Mouse (Mus musculus): ENCODE data around the gene Gm20547. TPM values are rescaled to one million over a fixed set of nuclear protein-coding genes. Genes with fewer than 3 reads are reported as not detected.

The Gm20547 gene
- not detected for polyA plus RNA-seq (2012; fragmentation: generic; extraction: Trizol)

DNA sequence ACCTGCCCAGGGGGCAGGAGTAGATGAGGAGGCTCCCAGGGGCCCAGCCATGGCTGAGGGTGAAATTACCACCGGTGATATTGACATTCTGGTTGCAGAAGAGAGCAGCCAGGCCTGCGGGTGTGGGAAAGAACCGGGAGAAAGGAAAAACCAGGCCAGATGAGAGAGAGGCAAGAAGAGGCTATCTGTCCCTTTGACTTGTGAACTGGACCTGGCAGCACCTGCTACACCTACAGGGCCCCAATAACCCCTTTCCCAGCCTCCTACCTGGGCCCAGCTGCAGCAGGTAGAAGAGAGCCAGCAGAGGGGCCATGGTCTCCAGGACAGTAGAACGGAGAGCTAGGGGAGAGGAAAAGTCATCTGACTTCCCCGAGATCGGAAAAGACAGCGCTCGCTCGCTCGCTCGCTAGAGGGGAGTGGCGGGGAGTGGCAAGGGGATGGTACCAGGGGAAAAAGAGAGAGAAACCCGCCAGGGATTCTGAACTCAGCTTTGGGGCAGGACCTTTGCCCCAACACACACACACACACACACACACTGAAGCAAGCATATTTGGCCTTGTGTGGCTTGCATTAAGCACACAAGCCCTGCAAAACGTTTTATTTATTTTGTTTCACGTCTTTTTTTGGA, at the start of gene Gm20547:
Gm20547 (minus strand) TSS at position 360 of the 628 bp plus-strand sequence.
- TF ChIP-seq POLR2A (IDR thresholded peaks at IDR 0.05; ENCODE audit: insufficient read length, low read depth): no peak
- TF ChIP-seq POLR2AphosphoS2 (IDR thresholded peaks at IDR 0.05; ENCODE audit: insufficient read length, low read depth): no peak
- Histone ChIP-seq H3ac (ENCODE audit: control insufficient read depth, insufficient read length) (no peak within 1 kb of the TSS), H3K36me3 (ENCODE audit: control insufficient read depth, insufficient read depth) (no peaks in the 10 kb centered on the region), H3K4me2 (ENCODE audit: low read depth) (no peak within 1 kb of the TSS), H3K4me3 (no peak within 1 kb of the TSS), H3K27me3 (ENCODE audit: control insufficient read depth, insufficient read depth, insufficient read length) (no peaks in the 10 kb centered on the region), H3K79me2 (ENCODE audit: control insufficient read depth, insufficient read depth) (no peaks in the 10 kb centered on the region)

DNA sequence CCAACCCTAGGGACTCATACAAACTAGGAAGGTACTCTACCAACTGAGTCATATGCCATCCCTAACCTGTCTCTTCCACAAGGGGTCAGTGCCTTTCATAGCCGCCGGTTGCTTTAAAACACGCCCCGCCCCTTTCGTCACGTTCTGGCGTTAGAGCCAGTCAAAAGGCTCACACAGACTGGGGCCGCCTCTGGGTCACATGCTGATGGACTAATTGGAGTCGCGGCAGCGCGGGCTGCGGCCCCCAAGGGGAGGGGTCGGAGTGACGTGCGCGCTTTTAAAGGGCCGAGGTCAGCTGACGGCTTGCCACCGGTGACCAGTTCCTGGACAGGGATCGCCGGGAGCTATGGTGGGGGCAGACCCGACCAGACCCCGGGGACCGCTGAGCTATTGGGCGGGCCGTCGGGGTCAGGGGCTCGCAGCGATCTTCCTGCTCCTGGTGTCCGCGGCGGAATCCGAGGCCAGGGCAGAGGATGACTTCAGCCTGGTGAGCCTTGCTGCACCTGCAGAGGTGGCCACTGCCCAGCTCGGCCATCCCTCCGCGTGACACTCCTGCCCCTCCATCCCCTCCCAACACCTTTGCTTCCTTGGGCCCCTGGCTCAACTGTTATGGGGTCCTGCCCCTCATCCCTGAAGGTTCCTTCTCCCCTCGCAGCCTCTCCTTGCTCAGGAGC, 49.4 kb upstream of the Gm20547 start, which contains the start of gene Neu1:
Neu1 (plus strand) TSS at position 193 of the 674 bp plus-strand sequence.
- H3K4me2 ChIP-seq (ENCODE audit: low read depth): peak within 1 kb of the TSS; percentile 99
- no peaks in the 10 kb centered on the region for H3K27me3 ChIP-seq (ENCODE audit: control insufficient read depth, insufficient read depth, insufficient read length)
- H3ac ChIP-seq (ENCODE audit: control insufficient read depth, insufficient read length): peak within 1 kb of the TSS; percentile 44
- H3K36me3 ChIP-seq (ENCODE audit: control insufficient read depth, insufficient read depth): peaks cover 4% of the 10 kb centered on the region
- H3K4me3 ChIP-seq: peak within 1 kb of the TSS; percentile 59
- no peaks in the 10 kb centered on the region for H3K79me2 ChIP-seq (ENCODE audit: control insufficient read depth, insufficient read depth)
- TF ChIP-seq POLR2AphosphoS2 (IDR thresholded peaks at IDR 0.05; ENCODE audit: insufficient read length, low read depth): peak; percentile 83
- peak; percentile 91 for TF ChIP-seq USF1 (IDR thresholded peaks at IDR 0.05; ENCODE audit: low read depth)
- TF ChIP-seq E2F4 (IDR thresholded peaks at IDR 0.05; ENCODE audit: insufficient read depth): peak; percentile 56
- TF ChIP-seq MYOD1 (IDR thresholded peaks at IDR 0.05; ENCODE audit: control insufficient read depth in 1 of 3, insufficient read length in 2 of 3, low read depth in 2 of 3): peak in 1 of 3 experiments; percentile 14
- peak; percentile 6 for TF ChIP-seq SRF (IDR thresholded peaks at IDR 0.05; ENCODE audit: control insufficient read depth, insufficient read length, low read depth)
- no peak for TF ChIP-seq TCF12 (IDR thresholded peaks at IDR 0.05; ENCODE audit: insufficient read depth, poor library complexity, severe bottlenecking)
- TF ChIP-seq POLR2A (IDR thresholded peaks at IDR 0.05; ENCODE audit: insufficient read length, low read depth): peak; percentile 89
- TF ChIP-seq TCF3 (IDR thresholded peaks at IDR 0.05; ENCODE audit: insufficient read length, low read depth): no peak

DNA sequence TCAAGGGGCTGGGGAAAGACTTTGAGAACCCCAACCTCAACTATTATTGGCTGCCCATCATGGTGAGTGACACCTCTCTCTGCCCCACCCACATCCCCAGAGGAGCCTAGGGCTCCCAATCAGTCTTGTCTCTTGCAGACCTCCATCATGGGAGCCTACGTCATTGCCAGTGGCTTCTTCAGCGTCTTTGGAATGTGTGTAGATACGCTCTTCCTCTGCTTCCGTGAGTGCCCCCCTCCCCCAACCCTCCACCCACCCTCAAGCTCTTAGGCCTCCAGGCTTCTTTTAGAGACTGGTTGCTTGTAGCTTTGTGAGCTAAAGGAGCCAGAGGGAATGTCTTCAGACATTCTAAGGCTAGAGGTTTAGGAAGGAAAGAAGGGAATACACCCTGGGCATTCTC, 47.0 kb upstream of the Gm20547 start:
- Histone ChIP-seq H3K27me3 (ENCODE audit: control insufficient read depth, insufficient read depth, insufficient read length) (no peaks in the 10 kb centered on the region), H3K79me2 (ENCODE audit: control insufficient read depth, insufficient read depth) (no peaks in the 10 kb centered on the region), H3ac (ENCODE audit: control insufficient read depth, insufficient read length) (no peak overlapping the region), H3K4me3 (no peak overlapping the region), H3K36me3 (ENCODE audit: control insufficient read depth, insufficient read depth) (no peaks in the 10 kb centered on the region), H3K4me2 (ENCODE audit: low read depth) (no peak overlapping the region)
- TF ChIP-seq TCF3 (IDR thresholded peaks at IDR 0.05; ENCODE audit: insufficient read length, low read depth): no peak
- TF ChIP-seq E2F4 (IDR thresholded peaks at IDR 0.05; ENCODE audit: insufficient read depth): no peak
- no peak for TF ChIP-seq POLR2AphosphoS2 (IDR thresholded peaks at IDR 0.05; ENCODE audit: insufficient read length, low read depth)
- TF ChIP-seq USF1 (IDR thresholded peaks at IDR 0.05; ENCODE audit: low read depth): no peak
- TF ChIP-seq MYOD1 (IDR thresholded peaks at IDR 0.05; ENCODE audit: control insufficient read depth in 1 of 3, insufficient read length in 2 of 3, low read depth in 2 of 3): no peak
- TF ChIP-seq REST (IDR thresholded peaks at IDR 0.05; ENCODE audit: insufficient read depth, insufficient read length): no peak
- no peak for TF ChIP-seq MAX (IDR thresholded peaks at IDR 0.05; ENCODE audit: low read depth)
- TF ChIP-seq CEBPB (IDR thresholded peaks at IDR 0.05; ENCODE audit: insufficient read depth, poor library complexity, severe bottlenecking): no peak
- no peak for TF ChIP-seq SRF (IDR thresholded peaks at IDR 0.05; ENCODE audit: control insufficient read depth, insufficient read length, low read depth)
- no peak for TF ChIP-seq TCF12 (IDR thresholded peaks at IDR 0.05; ENCODE audit: insufficient read depth, poor library complexity, severe bottlenecking)
- TF ChIP-seq MYOG (IDR thresholded peaks at IDR 0.05; ENCODE audit: control insufficient read depth in 1 of 3, insufficient read depth in 1 of 3, insufficient read length in 2 of 3, low read depth in 2 of 3): no peak
- no peak for TF ChIP-seq POLR2A (IDR thresholded peaks at IDR 0.05; ENCODE audit: insufficient read length, low read depth)

DNA sequence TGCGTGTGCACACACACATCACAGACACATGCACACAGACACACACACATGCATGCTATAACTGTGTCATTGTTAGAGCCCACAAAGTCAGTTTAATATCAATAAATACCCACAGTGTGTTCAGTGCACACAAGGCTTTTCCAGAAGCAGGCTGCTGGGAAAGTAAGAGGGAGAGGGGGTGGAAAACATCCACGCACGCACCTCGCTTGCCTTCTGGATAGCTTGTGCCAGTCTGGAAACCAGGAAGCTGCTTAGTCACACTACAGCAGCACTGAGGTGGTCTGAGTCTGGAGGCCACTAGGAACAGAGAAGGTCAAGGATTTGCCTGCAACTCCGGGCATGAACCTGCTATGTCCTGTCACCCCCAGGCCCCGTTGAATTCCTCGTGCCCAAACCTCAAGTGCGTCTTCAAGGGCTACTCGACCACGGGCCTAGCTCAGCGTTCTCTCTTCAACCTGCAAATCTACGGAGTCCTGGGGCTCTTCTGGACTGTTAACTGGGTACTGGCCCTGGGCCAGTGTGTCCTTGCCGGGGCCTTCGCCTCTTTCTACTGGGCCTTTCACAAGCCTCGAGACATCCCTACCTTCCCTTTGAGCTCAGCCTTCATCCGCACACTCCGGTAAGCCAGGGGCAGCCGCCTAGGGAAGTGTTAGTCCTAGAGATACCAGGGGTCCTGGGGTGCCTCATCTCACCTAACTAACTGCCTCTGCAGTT, 45.6 kb upstream of the Gm20547 start:
- H3K4me3 ChIP-seq: no peak overlapping the region
- H3K79me2 ChIP-seq (ENCODE audit: control insufficient read depth, insufficient read depth): no peaks in the 10 kb centered on the region
- no peaks in the 10 kb centered on the region for H3K27me3 ChIP-seq (ENCODE audit: control insufficient read depth, insufficient read depth, insufficient read length)
- TF ChIP-seq POLR2AphosphoS2 (IDR thresholded peaks at IDR 0.05; ENCODE audit: insufficient read length, low read depth) (no peak), SRF (IDR thresholded peaks at IDR 0.05; ENCODE audit: control insufficient read depth, insufficient read length, low read depth) (no peak), TCF12 (IDR thresholded peaks at IDR 0.05; ENCODE audit: insufficient read depth, poor library complexity, severe bottlenecking) (no peak), USF1 (IDR thresholded peaks at IDR 0.05; ENCODE audit: low read depth) (no peak), E2F4 (IDR thresholded peaks at IDR 0.05; ENCODE audit: insufficient read depth) (no peak), REST (IDR thresholded peaks at IDR 0.05; ENCODE audit: insufficient read depth, insufficient read length) (no peak), CEBPB (IDR thresholded peaks at IDR 0.05; ENCODE audit: insufficient read depth, poor library complexity, severe bottlenecking) (no peak), POLR2A (IDR thresholded peaks at IDR 0.05; ENCODE audit: insufficient read length, low read depth) (no peak), TCF3 (IDR thresholded peaks at IDR 0.05; ENCODE audit: insufficient read length, low read depth) (no peak), MYOD1 (IDR thresholded peaks at IDR 0.05; ENCODE audit: control insufficient read depth in 1 of 3, insufficient read length in 2 of 3, low read depth in 2 of 3) (no peak), MAX (IDR thresholded peaks at IDR 0.05; ENCODE audit: low read depth) (no peak), MYOG (IDR thresholded peaks at IDR 0.05; ENCODE audit: control insufficient read depth in 1 of 3, insufficient read depth in 1 of 3, insufficient read length in 2 of 3, low read depth in 2 of 3) (no peak)
- H3K4me2 ChIP-seq (ENCODE audit: low read depth): no peak overlapping the region
- H3K36me3 ChIP-seq (ENCODE audit: control insufficient read depth, insufficient read depth): no peaks in the 10 kb centered on the region
- no peak overlapping the region for H3ac ChIP-seq (ENCODE audit: control insufficient read depth, insufficient read length)
